Mouse (Mus musculus): Measurements from ENCODE around the gene Gse1.

DNA sequence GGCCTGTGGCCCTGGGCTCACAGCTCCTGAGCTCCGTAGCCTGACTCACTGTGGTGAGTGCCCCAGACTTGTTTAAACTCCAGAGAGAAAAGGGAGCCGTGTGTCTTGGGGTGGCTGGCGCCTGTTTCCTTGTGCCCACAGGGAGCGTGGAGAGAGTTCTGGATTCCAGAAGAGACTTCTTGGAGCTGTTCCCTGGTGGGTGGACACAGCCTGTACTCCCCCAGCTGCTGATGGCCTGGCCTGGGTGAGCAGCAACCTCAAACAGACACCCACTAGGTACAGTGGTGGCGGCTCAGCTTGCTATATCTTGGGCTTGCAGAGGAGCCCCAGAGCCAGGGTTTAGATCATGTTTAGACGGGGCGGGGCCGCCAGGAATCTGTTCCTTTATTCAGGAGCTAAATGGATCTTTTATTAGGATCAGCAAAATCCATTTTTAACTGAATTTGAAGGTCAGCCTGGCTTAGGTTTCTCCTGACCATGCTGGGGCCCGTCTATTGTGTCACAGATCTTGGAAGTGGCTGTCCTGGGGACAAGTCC is 21.6 kb downstream of the Gse1 start:
- TF ChIP-seq CTCF (conservative IDR thresholded peaks at IDR 0.05; ENCODE audit: insufficient read depth, insufficient read length, low read depth, low read length), result no peak
- TF ChIP-seq POLR2A (IDR thresholded peaks at IDR 0.05; ENCODE audit: low read depth, low read length), result no peak

Data from kidney, adult 2 months (tissue).